Mouse (Mus musculus): ENCODE measurements at regions not wholly inside any gene's neighbourhood (a gene's known extent, or its start where the extent isn't known, plus 50 kb on each side); places are given as distances from the start of the nearest gene placed in this dataset.

- no peaks in the 10 kb centered on the region for H3K36me3 ChIP-seq (ENCODE audit: control insufficient read depth, insufficient read depth, low read length)
- H3K4me2 ChIP-seq (ENCODE audit: low read depth), result no peak overlapping the region
- no peak for ATAC-seq (ENCODE audit: insufficient read depth, low FRiP score, low TSS enrichment)
- no peak for DNase-seq (ENCODE audit: low spot score)
- no peaks in the 10 kb centered on the region for H3K27me3 ChIP-seq (ENCODE audit: control insufficient read depth, insufficient read depth, low read length)
- no peaks in the 10 kb centered on the region for H3K9me3 ChIP-seq (ENCODE audit: control insufficient read depth, low read length)
- H3K9ac ChIP-seq (ENCODE audit: low read length), result no peak overlapping the region
- H3K27ac ChIP-seq (ENCODE audit: low read depth, low read length), result no peak overlapping the region
- no peak overlapping the region for H3K4me3 ChIP-seq (ENCODE audit: low read depth, low read length)
- H3K4me1 ChIP-seq (ENCODE audit: control insufficient read depth, insufficient read depth, low read length), result no peaks in the 10 kb centered on the region
- 85% methylated on average over 4 of the region's 4 CpGs for WGBS
Observed at GRCm38 (mm10) chr17:51683318-51683717, 149.8 kb downstream of the Satb1 start.

- no peak for DNase-seq (ENCODE audit: low spot score)
- Histone ChIP-seq H3K4me2 (ENCODE audit: low read depth) (no peak overlapping the region), H3K9me3 (ENCODE audit: control insufficient read depth, low read length) (no peaks in the 10 kb centered on the region), H3K9ac (ENCODE audit: low read length) (no peak overlapping the region), H3K4me1 (ENCODE audit: control insufficient read depth, insufficient read depth, low read length) (no peaks in the 10 kb centered on the region), H3K4me3 (ENCODE audit: low read depth, low read length) (no peak overlapping the region), H3K27ac (ENCODE audit: low read depth, low read length) (no peak overlapping the region), H3K27me3 (ENCODE audit: control insufficient read depth, insufficient read depth, low read length) (no peaks in the 10 kb centered on the region), H3K36me3 (ENCODE audit: control insufficient read depth, insufficient read depth, low read length) (no peaks in the 10 kb centered on the region)
- WGBS, result 82% methylated on average over 3 of the region's 3 CpGs
- no peak for ATAC-seq (ENCODE audit: insufficient read depth, low FRiP score, low TSS enrichment)
Observed at GRCm38 (mm10) chr17:51682368-51682767, 150.7 kb downstream of the Satb1 start.

- Histone ChIP-seq H3K4me3 (ENCODE audit: low read depth, low read length) (no peak overlapping the region), H3K4me1 (ENCODE audit: control insufficient read depth, insufficient read depth, low read length) (no peaks in the 10 kb centered on the region), H3K9ac (ENCODE audit: low read length) (no peak overlapping the region), H3K36me3 (ENCODE audit: control insufficient read depth, insufficient read depth, low read length) (no peaks in the 10 kb centered on the region), H3K4me2 (ENCODE audit: low read depth) (no peak overlapping the region), H3K27ac (ENCODE audit: low read depth, low read length) (no peak overlapping the region), H3K9me3 (ENCODE audit: control insufficient read depth, low read length) (no peaks in the 10 kb centered on the region), H3K27me3 (ENCODE audit: control insufficient read depth, insufficient read depth, low read length) (no peaks in the 10 kb centered on the region)
- WGBS, result 91% methylated on average over 8 of the region's 8 CpGs
- no peak for ATAC-seq (ENCODE audit: insufficient read depth, low FRiP score, low TSS enrichment)
- DNase-seq (ENCODE audit: low spot score), result no peak
Observed at GRCm38 (mm10) chr17:51677451-51677850, 155.6 kb downstream of the Satb1 start.

DNA sequence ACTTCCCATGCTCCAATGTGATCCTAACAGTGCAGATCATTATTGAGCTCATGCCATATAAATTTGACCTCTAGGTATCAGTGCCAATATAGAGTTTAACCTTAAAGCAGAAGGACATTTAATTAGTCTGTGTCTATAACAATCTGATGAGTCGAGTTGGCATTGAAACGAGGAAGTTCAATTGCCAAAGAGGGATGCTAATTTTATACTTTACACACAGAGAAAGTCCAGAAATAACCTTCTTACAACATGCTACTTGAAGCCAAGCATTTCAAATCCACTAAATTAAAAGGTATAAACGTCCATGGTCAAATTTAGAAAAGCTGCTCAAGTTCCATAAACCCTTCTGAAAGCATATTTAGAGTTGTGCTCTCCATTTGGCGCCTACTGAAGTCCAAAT, 174.7 kb downstream of the Satb1 start:
- 91% methylated on average over 4 of the region's 4 CpGs for WGBS
- no peak for ATAC-seq (ENCODE audit: insufficient read depth, low FRiP score, low TSS enrichment)
- no peaks in the 10 kb centered on the region for H3K9me3 ChIP-seq (ENCODE audit: control insufficient read depth, low read length)

GRCm38 (mm10) chr17:51653881-51654280, 179.2 kb downstream of the Satb1 start:
- Histone ChIP-seq H3K9ac (ENCODE audit: low read length) (no peak overlapping the region), H3K4me3 (ENCODE audit: low read depth, low read length) (no peak overlapping the region), H3K4me1 (ENCODE audit: control insufficient read depth, insufficient read depth, low read length) (no peaks in the 10 kb centered on the region), H3K4me2 (ENCODE audit: low read depth) (no peak overlapping the region), H3K27me3 (ENCODE audit: control insufficient read depth, insufficient read depth, low read length) (no peaks in the 10 kb centered on the region), H3K9me3 (ENCODE audit: control insufficient read depth, low read length) (no peaks in the 10 kb centered on the region), H3K27ac (ENCODE audit: low read depth, low read length) (no peak overlapping the region), H3K36me3 (ENCODE audit: control insufficient read depth, insufficient read depth, low read length) (no peaks in the 10 kb centered on the region)
- WGBS, result 93% methylated on average over 3 of the region's 3 CpGs
- no peak for DNase-seq (ENCODE audit: low spot score)
- no peak for ATAC-seq (ENCODE audit: insufficient read depth, low FRiP score, low TSS enrichment)

More for the DNA sequence above, 174.7 kb downstream of the Satb1 start:
- Histone ChIP-seq H3K4me2 (ENCODE audit: low read depth) (no peak overlapping the region), H3K4me3 (ENCODE audit: low read depth, low read length) (no peak overlapping the region), H3K27ac (ENCODE audit: low read depth, low read length) (no peak overlapping the region), H3K9ac (ENCODE audit: low read length) (no peak overlapping the region), H3K36me3 (ENCODE audit: control insufficient read depth, insufficient read depth, low read length) (no peaks in the 10 kb centered on the region), H3K27me3 (ENCODE audit: control insufficient read depth, insufficient read depth, low read length) (no peaks in the 10 kb centered on the region), H3K4me1 (ENCODE audit: control insufficient read depth, insufficient read depth, low read length) (no peaks in the 10 kb centered on the region)
- no peak for DNase-seq (ENCODE audit: low spot score)

- Histone ChIP-seq H3K4me2 (ENCODE audit: low read depth) (no peak overlapping the region), H3K4me3 (ENCODE audit: low read depth, low read length) (no peak overlapping the region), H3K27ac (ENCODE audit: low read depth, low read length) (no peak overlapping the region), H3K27me3 (ENCODE audit: control insufficient read depth, insufficient read depth, low read length) (no peaks in the 10 kb centered on the region), H3K36me3 (ENCODE audit: control insufficient read depth, insufficient read depth, low read length) (no peaks in the 10 kb centered on the region), H3K4me1 (ENCODE audit: control insufficient read depth, insufficient read depth, low read length) (no peaks in the 10 kb centered on the region), H3K9me3 (ENCODE audit: control insufficient read depth, low read length) (no peaks in the 10 kb centered on the region), H3K9ac (ENCODE audit: low read length) (no peak overlapping the region)
- no peak for DNase-seq (ENCODE audit: low spot score)
- 87% methylated on average over 2 of the region's 2 CpGs for WGBS
- ATAC-seq (ENCODE audit: insufficient read depth, low FRiP score, low TSS enrichment), result no peak
Observed at GRCm38 (mm10) chr17:51651880-51652279, 181.2 kb downstream of the Satb1 start.

- no peak overlapping the region for H3K9ac ChIP-seq (ENCODE audit: low read length)
- DNase-seq (ENCODE audit: low spot score) (no peak), ATAC-seq (ENCODE audit: insufficient read depth, low FRiP score, low TSS enrichment) (no peak)
- H3K27ac ChIP-seq (ENCODE audit: low read depth, low read length), result no peak overlapping the region
- no peaks in the 10 kb centered on the region for H3K4me1 ChIP-seq (ENCODE audit: control insufficient read depth, insufficient read depth, low read length)
- H3K27me3 ChIP-seq (ENCODE audit: control insufficient read depth, insufficient read depth, low read length), result no peaks in the 10 kb centered on the region
- H3K9me3 ChIP-seq (ENCODE audit: control insufficient read depth, low read length), result no peaks in the 10 kb centered on the region
- no peaks in the 10 kb centered on the region for H3K36me3 ChIP-seq (ENCODE audit: control insufficient read depth, insufficient read depth, low read length)
- H3K4me2 ChIP-seq (ENCODE audit: low read depth), result no peak overlapping the region
- 85% methylated on average over 12 of the region's 12 CpGs for WGBS
- H3K4me3 ChIP-seq (ENCODE audit: low read depth, low read length), result no peak overlapping the region
Observed at GRCm38 (mm10) chr17:51649213-51649815, 183.8 kb downstream of the Satb1 start.

- H3K4me1 ChIP-seq (ENCODE audit: control insufficient read depth, insufficient read depth, low read length), result no peaks in the 10 kb centered on the region
- no peaks in the 10 kb centered on the region for H3K27me3 ChIP-seq (ENCODE audit: control insufficient read depth, insufficient read depth, low read length)
- ATAC-seq (ENCODE audit: insufficient read depth, low FRiP score, low TSS enrichment) (no peak), DNase-seq (ENCODE audit: low spot score) (no peak)
- no peak overlapping the region for H3K4me3 ChIP-seq (ENCODE audit: low read depth, low read length)
- H3K36me3 ChIP-seq (ENCODE audit: control insufficient read depth, insufficient read depth, low read length), result no peaks in the 10 kb centered on the region
- H3K9ac ChIP-seq (ENCODE audit: low read length), result no peak overlapping the region
- H3K27ac ChIP-seq (ENCODE audit: low read depth, low read length), result no peak overlapping the region
- no peaks in the 10 kb centered on the region for H3K9me3 ChIP-seq (ENCODE audit: control insufficient read depth, low read length)
- no peak overlapping the region for H3K4me2 ChIP-seq (ENCODE audit: low read depth)
- 94% methylated on average over 2 of the region's 2 CpGs for WGBS
Observed at GRCm38 (mm10) chr17:51646416-51646815, 186.7 kb downstream of the Satb1 start.

- H3K27me3 ChIP-seq (ENCODE audit: control insufficient read depth, insufficient read depth, low read length), result no peaks in the 10 kb centered on the region
- H3K4me3 ChIP-seq (ENCODE audit: low read depth, low read length), result no peak overlapping the region
- H3K27ac ChIP-seq (ENCODE audit: low read depth, low read length), result no peak overlapping the region
- no peak for DNase-seq (ENCODE audit: low spot score)
- H3K4me2 ChIP-seq (ENCODE audit: low read depth), result no peak overlapping the region
- 47% methylated on average over 1 of the region's 1 CpGs for WGBS
- H3K4me1 ChIP-seq (ENCODE audit: control insufficient read depth, insufficient read depth, low read length), result no peaks in the 10 kb centered on the region
- no peaks in the 10 kb centered on the region for H3K36me3 ChIP-seq (ENCODE audit: control insufficient read depth, insufficient read depth, low read length)
- H3K9ac ChIP-seq (ENCODE audit: low read length), result no peak overlapping the region
- no peak for ATAC-seq (ENCODE audit: insufficient read depth, low FRiP score, low TSS enrichment)
- H3K9me3 ChIP-seq (ENCODE audit: control insufficient read depth, low read length), result no peaks in the 10 kb centered on the region
Observed at GRCm38 (mm10) chr17:51645866-51646265, 187.2 kb downstream of the Satb1 start.
